Mouse (Mus musculus) brain, embryonic 14.5 days (tissue): ENCODE data around the gene Ttbk1. TPM values are rescaled to one million over a fixed set of nuclear protein-coding genes. Genes with fewer than 3 reads are reported as not detected.
A peak's percentile ranks its signal among the peaks of the same experiment; 100 is the strongest.

Experiments
- DNase-seq: peaks from one replicate; pipeline ENCODE4 v3.0.0-alpha.2; 2011; ENCODE audit warnings: low read depth
- CTCF ChIP-seq: fragments of 200-500 bp; IDR thresholded peaks from 2 replicates; pipeline ENCODE4 v1.5.1; 2012; ENCODE audit warnings: inconsistent platforms, mild to moderate bottlenecking, moderate library complexity, borderline replicate concordance; ENCODE audit not compliant: insufficient read depth, insufficient read length; ENCODE audit errors: extremely low read depth
- POLR2A ChIP-seq: fragments of 200-500 bp; IDR thresholded peaks from 2 replicates; pipeline ENCODE4 v1.6.1; 2012; ENCODE audit warnings: mild to moderate bottlenecking, inconsistent platforms, borderline replicate concordance; ENCODE audit not compliant: poor library complexity, insufficient read depth, insufficient read length, severe bottlenecking; ENCODE audit errors: extremely low read depth
- polyA plus RNA-seq: library from polyadenylated mRNA; depleted of rRNA; stranded (reverse); fragments of >200 nt; gene quantifications from 2 replicates; pipeline ENCODE4 v1.2.3, GENCODE M21; 2012

Ttbk1 gene
- polyA plus RNA-seq, 1 experiment, result 35.4 TPM

DNA sequence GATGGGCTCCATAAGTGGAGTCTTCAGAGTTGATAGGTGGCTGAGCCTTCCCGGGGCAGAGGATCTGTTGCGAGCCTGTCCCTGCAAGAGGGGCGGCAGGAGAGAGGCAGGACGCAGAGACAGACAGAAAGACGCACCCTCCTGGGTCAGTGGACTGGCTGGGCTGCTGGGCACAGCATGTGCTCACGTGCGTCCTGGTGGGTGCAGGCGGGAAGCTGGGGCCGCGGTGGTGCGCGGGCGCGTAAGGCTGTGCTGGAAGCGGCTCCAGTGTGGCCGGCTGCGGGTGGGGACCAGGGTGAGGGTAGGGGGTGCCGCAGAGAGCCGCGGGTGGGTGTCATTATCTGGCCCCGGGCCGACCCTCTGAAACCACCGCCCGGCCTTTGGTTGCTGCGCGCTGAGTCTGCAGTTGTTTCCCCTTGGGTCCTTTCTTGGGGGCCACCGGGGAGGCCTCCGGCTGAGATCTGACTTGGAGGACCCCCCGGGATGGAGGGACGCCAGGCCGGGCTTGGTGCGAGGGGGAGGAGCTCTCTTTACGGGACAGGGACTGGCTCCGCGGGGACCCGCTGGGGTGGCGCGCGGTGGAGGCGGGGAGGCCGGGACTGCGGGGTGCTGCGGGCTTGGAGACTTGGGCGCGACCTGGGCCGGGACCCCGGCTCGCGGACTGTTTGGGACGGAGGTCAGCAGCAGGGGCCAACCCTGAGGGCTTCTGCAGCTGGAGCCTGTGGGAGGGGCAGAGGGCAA lies 42.5 kb downstream of the Ttbk1 start:
- no peak for DNase-seq
- no peak for TF ChIP-seq CTCF

GRCm38 (mm10) chr17:46439176-46439575 lies 48.3 kb downstream of the Ttbk1 start:
- TF ChIP-seq POLR2A (no peak), CTCF (no peak)
- no peak for DNase-seq

- no peak for DNase-seq
- TF ChIP-seq POLR2A (no peak), CTCF (no peak)
Observed at GRCm38 (mm10) chr17:46438298-46438873, 49.1 kb downstream of the Ttbk1 start, which contains the start of gene Slc22a7. Slc22a7 (minus strand) TSS chr17:46438457.

- TF ChIP-seq POLR2A, result no peak
- peak; percentile 70 for TF ChIP-seq CTCF
- peak; percentile 73 for DNase-seq
Observed at GRCm38 (mm10) chr17:46436672-46437366, 50.7 kb downstream of the Ttbk1 start.

DNA sequence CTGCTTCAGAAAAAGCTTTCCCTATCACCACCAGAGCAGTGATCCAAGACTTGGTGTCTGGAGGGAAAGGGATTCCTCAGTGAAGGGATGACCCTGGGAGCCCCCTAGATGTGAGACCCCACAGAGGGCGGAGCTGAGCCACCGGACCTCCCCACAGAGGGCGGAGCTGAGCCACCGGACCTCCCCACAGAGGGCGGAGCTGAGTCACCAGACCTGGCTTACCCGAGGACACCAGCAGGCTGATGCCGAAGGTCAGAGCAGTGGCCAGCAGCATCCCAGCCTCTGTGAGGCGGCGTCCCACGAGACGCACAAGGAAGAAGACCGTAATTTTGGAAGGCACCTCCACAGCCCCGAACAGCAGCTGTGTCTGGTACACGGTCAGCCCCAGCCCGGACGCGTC lies 53.8 kb downstream of the Ttbk1 start:
- TF ChIP-seq POLR2A (no peak), CTCF (no peak)
- no peak for DNase-seq

DNA sequence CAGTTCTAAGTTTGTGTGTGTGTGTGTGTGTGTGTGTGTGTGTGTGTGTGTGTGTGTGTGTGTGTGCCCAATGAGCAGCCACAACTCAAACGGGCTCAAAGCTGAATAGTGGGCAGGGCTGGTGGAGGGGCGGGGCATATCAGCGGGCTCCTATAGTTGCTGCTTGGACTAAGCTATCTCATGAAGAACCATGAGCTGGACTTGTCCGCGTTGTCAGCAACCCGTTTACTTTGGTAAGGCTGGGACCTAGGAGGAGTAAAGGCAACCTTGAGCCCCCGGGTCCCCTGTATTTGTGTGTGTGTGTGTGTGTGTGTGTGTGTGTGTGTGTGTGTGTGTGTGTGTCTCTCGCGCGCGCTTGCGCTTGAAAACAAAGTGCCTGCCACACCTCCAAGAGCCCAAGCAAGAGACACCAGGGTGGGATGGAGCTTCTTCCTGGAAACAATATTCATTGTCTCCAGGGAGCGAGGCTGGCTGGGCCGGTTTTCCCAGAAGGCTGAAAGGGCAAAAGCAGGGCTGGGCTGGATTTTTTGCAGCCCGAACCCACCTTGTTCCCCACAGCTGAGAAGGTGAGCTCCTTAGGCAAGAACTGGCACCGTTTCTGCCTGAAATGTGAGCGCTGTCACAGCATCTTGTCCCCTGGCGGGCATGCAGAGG lies 58.6 kb downstream of the Ttbk1 start, which contains the start of gene Crip3:
Gene Crip3, plus strand, starts transcription at position 166 of the 654 bp plus-strand sequence.
- TF ChIP-seq POLR2A (no peak), CTCF (no peak)
- DNase-seq, result peak; percentile 39

GRCm38 (mm10) chr17:46426496-46426895 lies 61.0 kb downstream of the Ttbk1 start:
- TF ChIP-seq CTCF, result no peak
- no peak for TF ChIP-seq POLR2A
- no peak for DNase-seq

DNA sequence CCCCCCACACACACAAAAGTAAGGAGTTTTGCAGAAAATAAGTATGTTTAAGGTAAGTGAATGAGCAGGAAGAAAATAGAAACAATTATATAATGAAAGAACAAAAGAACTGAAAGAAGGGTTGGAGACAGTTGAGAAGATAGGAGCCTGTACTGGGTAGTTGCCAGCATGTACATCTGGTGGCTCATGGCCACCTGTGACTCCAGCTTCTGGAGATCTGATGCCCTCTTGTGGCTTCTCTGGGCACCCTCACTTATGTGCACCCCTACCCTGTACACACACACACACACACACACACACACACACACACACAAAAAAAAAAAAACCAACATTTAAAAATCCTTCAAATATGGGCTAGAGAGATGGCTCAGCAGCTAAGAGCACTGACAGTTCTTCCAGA lies 67.8 kb downstream of the Ttbk1 start:
- DNase-seq, result no peak
- TF ChIP-seq CTCF (no peak), POLR2A (no peak)

DNA sequence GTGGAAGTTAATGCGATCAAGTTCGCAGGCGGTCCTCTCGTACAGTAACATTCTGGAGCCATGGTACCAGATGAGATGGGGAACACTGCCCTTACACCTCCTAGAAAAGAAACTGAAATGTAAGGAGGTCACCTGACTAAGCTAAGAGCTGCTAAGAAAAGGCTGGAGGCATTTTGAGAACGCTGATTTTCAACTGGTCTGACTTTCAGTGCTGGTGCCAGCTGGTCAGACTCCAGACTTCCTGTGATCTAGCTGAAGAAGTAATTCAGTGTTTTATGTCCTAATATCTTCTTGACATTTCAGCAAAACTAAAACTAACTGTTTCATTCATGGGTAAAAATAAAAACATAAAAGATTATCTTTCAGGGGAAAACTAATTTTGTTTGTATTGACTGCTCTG lies 68.8 kb downstream of the Ttbk1 start:
- TF ChIP-seq CTCF (no peak), POLR2A (no peak)
- no peak for DNase-seq

GRCm38 (mm10) chr17:46408478-46408877 lies 79.0 kb downstream of the Ttbk1 start:
- DNase-seq, result no peak

DNA sequence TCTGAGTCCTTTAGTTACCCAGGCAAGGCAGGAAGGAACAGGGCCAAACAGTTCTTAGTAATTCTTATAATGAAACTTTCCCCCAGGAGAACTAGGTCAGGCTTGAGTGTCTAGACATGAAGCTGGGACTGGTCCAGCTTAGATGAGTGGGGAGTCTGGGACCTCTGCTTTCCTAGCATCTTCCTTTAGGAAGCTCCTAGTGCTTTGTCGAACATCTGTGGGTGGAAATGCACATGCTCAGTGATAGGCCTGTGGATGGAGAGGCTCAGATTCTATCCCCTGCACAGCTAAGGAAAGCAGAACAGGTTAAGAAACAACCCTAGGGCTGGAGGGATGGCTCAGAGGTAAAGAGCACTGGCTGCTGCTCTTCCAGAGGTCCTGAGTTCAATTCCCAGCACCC lies 92.8 kb downstream of the Ttbk1 start:
- TF ChIP-seq CTCF, result no peak
- no peak for TF ChIP-seq POLR2A
- DNase-seq, result no peak

More at GRCm38 (mm10) chr17:46408478-46408877, 79.0 kb downstream of the Ttbk1 start:
- peak; percentile 52; the same call in 1 of the 2 replicates for TF ChIP-seq CTCF
- no peak for TF ChIP-seq POLR2A
